Mouse (Mus musculus) forebrain, embryonic 14.5 days (tissue): ENCODE measurements around the gene Sntg2. TPM values are rescaled to one million over a fixed set of nuclear protein-coding genes. Genes with fewer than 3 reads are reported as not detected.

Experiments
- ATAC-seq: fragments of 200-750 bp; cut with Nextera tagmentation; 2 replicates; pipeline ENCODE4 v1.8.0; 2017; ENCODE audit warnings: mild to moderate bottlenecking, moderate library complexity
- DNase-seq: peaks from one replicate; pipeline ENCODE4 v3.0.0-alpha.2; 2015; ENCODE audit warnings: low spot score
- H3K27ac ChIP-seq: fragments of 300-500 bp; sonication (generic); 2 replicates; pipeline ENCODE4 v1.5.1; 2014; ENCODE audit warnings: low read depth, mild to moderate bottlenecking, control low read depth, low read length, moderate library complexity
- H3K27me3 ChIP-seq: fragments of 300-500 bp; sonication (generic); replicated peaks from 2 replicates; pipeline ENCODE4 v1.6.1; 2014; ENCODE audit warnings: low read length, control low read depth, mixed read lengths; ENCODE audit not compliant: control insufficient read depth, insufficient read depth
- H3K36me3 ChIP-seq: fragments of 300-500 bp; sonication (generic); 2 replicates; pipeline ENCODE4 v1.6.1; 2014; ENCODE audit warnings: low read length, control low read depth; ENCODE audit not compliant: control insufficient read depth, insufficient read depth
- H3K4me1 ChIP-seq: fragments of 300-500 bp; sonication (generic); 2 replicates; pipeline ENCODE4 v1.6.1; 2014; ENCODE audit warnings: antibody characterized with exemption, low read length, control low read depth; ENCODE audit not compliant: control insufficient read depth, insufficient read depth
- H3K4me2 ChIP-seq: fragments of 300-500 bp; sonication (generic); 2 replicates; pipeline ENCODE4 v1.6.1; 2014; ENCODE audit warnings: mild to moderate bottlenecking, control low read depth, low read length
- H3K4me3 ChIP-seq: fragments of 300-500 bp; sonication (generic); 2 replicates; pipeline ENCODE4 v1.5.1; 2014; ENCODE audit warnings: low read depth, low read length, control low read depth
- H3K9ac ChIP-seq: fragments of 300-500 bp; sonication (generic); 2 replicates; pipeline ENCODE4 v1.6.1; 2014; ENCODE audit warnings: mild to moderate bottlenecking, low read length, control low read depth, moderate library complexity
- H3K9me3 ChIP-seq: fragments of 300-500 bp; sonication (generic); replicated peaks from 2 replicates; pipeline ENCODE4 v1.6.1; 2016; ENCODE audit warnings: low read length, control low read depth, mixed read lengths; ENCODE audit not compliant: control insufficient read depth
- WGBS: fragments of 180-500 bp; shearing (Covaris S2); extraction: QIAGEN DNeasy Blood & Tissue Kit; methylation state at CpG from one replicate; pipeline ENCODE4 v1.1.7; 2014; 5-methylcytosine and 5-hydroxymethylcytosine counted together
- polyA plus RNA-seq: library from polyadenylated mRNA; unstranded; fragments of >200 nt; fragmentation: Nextera tagmentation; extraction: Ambion mirVana; gene quantifications from 2 replicates; pipeline ENCODE4 v1.2.1, GENCODE M21; 2014

The Sntg2 gene
- polyA plus RNA-seq, 1 experiment from 2014 or later, result 1.5 TPM

DNA sequence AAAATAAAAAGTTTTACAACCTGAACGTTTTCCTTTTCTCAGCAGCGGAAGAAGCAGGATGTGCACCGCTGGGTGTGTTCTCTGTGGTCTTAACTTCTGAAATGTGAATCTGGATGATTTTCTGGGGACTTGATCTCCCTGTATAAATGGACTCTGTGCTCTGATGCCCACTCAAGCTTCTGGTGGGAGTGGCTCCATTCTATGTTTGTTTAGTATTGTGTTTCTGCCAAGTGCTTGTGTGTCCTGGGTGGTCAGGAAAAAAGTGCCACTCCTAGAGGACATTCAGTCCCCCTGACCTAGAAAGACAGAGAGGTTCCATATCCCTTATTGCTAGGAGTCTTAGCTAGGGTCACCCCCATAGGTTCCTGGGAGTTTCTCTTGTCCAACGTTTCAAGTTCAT, 240.7 kb downstream of the Sntg2 start, which contains the start of gene Tpo:
Tpo (minus strand) TSS at position 101 of the 400 bp plus-strand sequence.
- H3K27ac ChIP-seq, result no peak within 1 kb of the TSS
- WGBS, result 87% methylated on average over 4 of the region's 4 CpGs

DNA sequence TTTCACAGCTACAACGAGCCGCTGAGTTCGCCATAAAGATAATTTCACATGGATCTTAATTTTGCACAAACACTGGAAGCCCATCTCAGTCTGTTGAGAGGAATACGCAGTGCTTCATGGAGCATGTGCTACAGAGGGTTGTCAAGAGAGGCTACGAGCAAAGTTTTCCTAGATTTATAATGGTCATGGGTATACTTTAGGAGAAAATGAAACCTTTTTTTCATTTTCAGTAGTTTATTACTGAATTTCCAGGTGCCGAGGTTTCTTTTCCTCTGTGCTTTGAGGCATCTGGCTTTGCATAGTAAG, 243.8 kb downstream of the Sntg2 start:
- no peak overlapping the region for H3K4me2 ChIP-seq

More for the DNA sequence above, 240.7 kb downstream of the Sntg2 start, which contains the start of gene Tpo:
- no peak within 1 kb of the TSS for H3K4me2 ChIP-seq
- 0 out of 2 replicates have a peak, but pooled peaks cover 5% of the 10 kb centered on the region for H3K4me1 ChIP-seq
- ATAC-seq (no peak), DNase-seq (no peak)
- H3K9ac ChIP-seq, result no peak within 1 kb of the TSS
- no peaks in the 10 kb centered on the region for H3K9me3 ChIP-seq
- no peaks in the 10 kb centered on the region for H3K27me3 ChIP-seq
- no peak within 1 kb of the TSS for H3K4me3 ChIP-seq
- no peaks in the 10 kb centered on the region for H3K36me3 ChIP-seq

GRCm38 (mm10) chr12:30128561-30129410, 244.4 kb downstream of the Sntg2 start:
- H3K4me2 ChIP-seq, result no peak overlapping the region
- no peaks in the 10 kb centered on the region for H3K27me3 ChIP-seq
- H3K4me1 ChIP-seq, result 0 out of 2 replicates have a peak, but pooled peaks cover 5% of the 10 kb centered on the region
- ATAC-seq (peak; percentile 79), DNase-seq (peak; percentile 81)
- H3K9ac ChIP-seq, result 0 out of 2 replicates have a peak overlapping the region, but pooled peaks have one; percentile 1
- no peak overlapping the region for H3K4me3 ChIP-seq
- 51% methylated on average over 7 of the region's 7 CpGs for WGBS
- no peaks in the 10 kb centered on the region for H3K9me3 ChIP-seq
- no peaks in the 10 kb centered on the region for H3K36me3 ChIP-seq
- no peak overlapping the region for H3K27ac ChIP-seq

More for the DNA sequence above, 243.8 kb downstream of the Sntg2 start:
- no peak overlapping the region for H3K4me3 ChIP-seq
- H3K9ac ChIP-seq, result 0 out of 2 replicates have a peak overlapping the region, but pooled peaks have one; percentile 1
- no peaks in the 10 kb centered on the region for H3K9me3 ChIP-seq
- 0 out of 2 replicates have a peak, but pooled peaks cover 5% of the 10 kb centered on the region for H3K4me1 ChIP-seq
- no peaks in the 10 kb centered on the region for H3K27me3 ChIP-seq
- no peaks in the 10 kb centered on the region for H3K36me3 ChIP-seq
- ATAC-seq (no peak), DNase-seq (no peak)
- H3K27ac ChIP-seq, result no peak overlapping the region; the same call in 1 of the 2 replicates
- 65% methylated on average over 6 of the region's 6 CpGs for WGBS

Other genes starting within 250 kb of the Sntg2 start
- gene Tpo, start 240.8 kb downstream of the Sntg2 start, polyA plus RNA-seq, result 0.09 and 0.15 TPM in 2 replicates
- gene Tmem18, start 211.1 kb upstream of the Sntg2 start, polyA plus RNA-seq, result 23.8 and 26.2 TPM in 2 replicates